Mouse (Mus musculus) heart, postnatal 0 days (tissue): ENCODE data around the gene Arhgap29. TPM values are rescaled to one million over a fixed set of nuclear protein-coding genes. Genes with fewer than 3 reads are reported as not detected.

ENCODE experiments used
- ATAC-seq: fragments of 200-750 bp; cut with Nextera tagmentation; 2 replicates; pipeline ENCODE4 v1.8.0; 2017; ENCODE audit warnings: low read depth, moderate number of reproducible peaks, moderate library complexity; ENCODE audit not compliant: insufficient read depth
- DNase-seq: peaks from one replicate; pipeline ENCODE4 v3.0.0-alpha.2; 2016; ENCODE audit warnings: low spot score
- H3K27ac ChIP-seq: fragments of 300-500 bp; sonication (generic); 2 replicates; pipeline ENCODE4 v1.5.1; 2014; ENCODE audit warnings: low read depth, mild to moderate bottlenecking
- H3K27me3 ChIP-seq: fragments of 300-500 bp; sonication (generic); 2 replicates; pipeline ENCODE4 v1.6.1; 2014; ENCODE audit warnings: low read length, mixed read lengths; ENCODE audit not compliant: control insufficient read depth, insufficient read depth
- H3K36me3 ChIP-seq: fragments of 300-500 bp; sonication (generic); replicated peaks from 2 replicates; pipeline ENCODE4 v1.6.1; 2014; ENCODE audit warnings: low read length, mixed read lengths; ENCODE audit not compliant: control insufficient read depth, insufficient read depth
- H3K4me1 ChIP-seq: fragments of 300-500 bp; sonication (generic); 2 replicates; pipeline ENCODE4 v1.6.1; 2014; ENCODE audit warnings: antibody characterized with exemption; ENCODE audit not compliant: control insufficient read depth, insufficient read depth
- H3K4me2 ChIP-seq: fragments of 300-500 bp; sonication (generic); 2 replicates; pipeline ENCODE4 v1.6.1; 2014; ENCODE audit warnings: low read depth, mild to moderate bottlenecking, low read length, moderate library complexity
- H3K4me3 ChIP-seq: fragments of 300-500 bp; sonication (generic); 2 replicates; pipeline ENCODE4 v1.5.1; 2014; ENCODE audit warnings: low read depth, low read length
- H3K9ac ChIP-seq: fragments of 300-500 bp; sonication (generic); replicated peaks from 2 replicates; pipeline ENCODE4 v1.6.1; 2014; ENCODE audit warnings: low read depth, low read length, mixed read lengths
- H3K9me3 ChIP-seq: fragments of 300-500 bp; sonication (generic); replicated peaks from 2 replicates; pipeline ENCODE4 v1.6.1; 2016; ENCODE audit warnings: low read length; ENCODE audit not compliant: control insufficient read depth
- CTCF ChIP-seq: IDR thresholded peaks from 2 replicates; pipeline ENCODE4 v1.5.1; 2016; ENCODE audit warnings: antibody characterized with exemption, control low read depth, low read depth
- EP300 ChIP-seq: IDR thresholded peaks from 2 replicates; pipeline ENCODE4 v1.6.1; 2016; ENCODE audit warnings: antibody characterized with exemption, low read depth
- WGBS: fragments of 180-500 bp; shearing (Covaris S2); extraction: QIAGEN DNeasy Blood & Tissue Kit; methylation state at CpG from one replicate; pipeline ENCODE4 v1.1.7; 2014; 5-methylcytosine and 5-hydroxymethylcytosine counted together
- polyA plus RNA-seq: library from polyadenylated mRNA; unstranded; fragments of >200 nt; fragmentation: Nextera tagmentation; extraction: Ambion mirVana; gene quantifications from 2 replicates; pipeline ENCODE4 v1.2.1, GENCODE M21; 2015
- total RNA-seq: library from RNA; depleted of rRNA; stranded (reverse); fragments of >200 nt; gene quantifications from 2 replicates; pipeline ENCODE4 v1.2.3, GENCODE M21; 2014; ENCODE audit warnings: low replicate concordance; rRNA removed

Arhgap29 gene
- total and polyA plus RNA-seq, 2 experiments from 2014 or later, result 29.5 to 80.9 TPM

DNA sequence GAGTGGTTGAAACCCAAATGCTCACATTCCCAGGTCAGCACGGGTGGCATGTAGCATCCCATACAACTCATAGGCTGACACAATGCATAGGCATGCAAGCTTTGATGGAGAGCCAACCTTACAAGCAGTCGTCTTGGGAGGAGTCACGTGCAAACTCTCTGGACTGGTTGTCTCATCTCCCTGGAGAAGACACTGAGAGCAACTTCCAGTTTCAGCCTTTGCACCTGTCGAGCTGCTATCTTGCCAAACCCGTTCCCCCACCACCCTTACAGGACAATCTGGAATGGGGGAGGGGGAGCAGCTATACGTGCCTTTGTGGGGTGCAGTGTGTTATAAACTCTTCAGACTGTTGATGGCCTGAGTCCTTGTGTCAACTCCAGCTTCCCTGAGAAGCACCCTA, 96.8 kb downstream of the Arhgap29 start:
- no peak overlapping the region for H3K4me3 ChIP-seq
- no peak overlapping the region for H3K9ac ChIP-seq
- no peak for TF ChIP-seq CTCF
- WGBS, result 50% methylated on average over 6 of the region's 6 CpGs
- no peaks in the 10 kb centered on the region for H3K27me3 ChIP-seq
- no peak for DNase-seq
- ATAC-seq, result no peak
- H3K4me1 ChIP-seq, result peaks cover 30% of the 10 kb centered on the region
- H3K36me3 ChIP-seq, result no peaks in the 10 kb centered on the region
- no peaks in the 10 kb centered on the region for H3K9me3 ChIP-seq
- H3K27ac ChIP-seq, result no peak overlapping the region
- no peak overlapping the region for H3K4me2 ChIP-seq

DNA sequence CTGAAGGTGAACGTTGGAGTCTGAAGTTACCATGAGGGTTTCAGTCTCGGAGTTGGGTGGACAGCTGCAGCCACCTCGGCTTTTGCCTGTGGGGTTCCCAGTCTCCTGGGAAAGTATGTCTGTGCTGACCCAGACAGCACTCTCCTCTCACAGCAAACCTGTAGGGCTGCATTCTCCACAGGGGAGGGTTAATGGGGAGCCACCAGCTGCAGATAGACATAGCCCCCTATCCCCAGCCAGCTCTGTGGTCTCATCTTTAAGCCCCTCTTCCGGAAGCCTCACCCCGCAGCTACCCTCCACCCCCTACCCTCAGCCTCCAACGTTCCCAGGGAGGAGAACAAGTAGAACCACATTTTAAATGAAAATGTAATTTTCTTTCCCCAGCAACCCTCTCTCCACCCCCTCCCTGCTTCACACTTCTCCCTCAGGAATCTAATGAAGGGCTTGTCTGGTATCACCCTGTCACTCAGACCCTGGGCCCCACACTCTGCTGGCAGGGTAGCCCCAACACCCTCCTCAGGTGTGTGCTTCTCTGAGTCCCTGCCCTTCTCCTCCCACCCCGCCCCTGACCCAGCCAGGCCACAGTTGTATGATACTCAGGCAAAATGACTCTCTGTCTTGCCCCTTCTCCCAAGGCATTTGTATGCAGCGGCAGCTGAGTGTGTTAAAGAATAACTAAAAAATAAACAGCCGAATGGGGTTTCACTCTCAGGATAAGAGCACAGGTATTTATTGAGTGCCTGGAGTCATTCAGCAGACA, 106.3 kb downstream of the Arhgap29 start:
- Histone ChIP-seq H3K9me3 (no peaks in the 10 kb centered on the region), H3K4me2 (no peak overlapping the region), H3K4me1 (no peaks in the 10 kb centered on the region), H3K27me3 (no peaks in the 10 kb centered on the region), H3K36me3 (no peaks in the 10 kb centered on the region), H3K9ac (no peak overlapping the region), H3K4me3 (no peak overlapping the region), H3K27ac (no peak overlapping the region)
- ATAC-seq (no peak), DNase-seq (no peak)
- no peak for TF ChIP-seq CTCF
- no peak for TF ChIP-seq EP300
- WGBS, result 61% methylated on average over 9 of the region's 9 CpGs

DNA sequence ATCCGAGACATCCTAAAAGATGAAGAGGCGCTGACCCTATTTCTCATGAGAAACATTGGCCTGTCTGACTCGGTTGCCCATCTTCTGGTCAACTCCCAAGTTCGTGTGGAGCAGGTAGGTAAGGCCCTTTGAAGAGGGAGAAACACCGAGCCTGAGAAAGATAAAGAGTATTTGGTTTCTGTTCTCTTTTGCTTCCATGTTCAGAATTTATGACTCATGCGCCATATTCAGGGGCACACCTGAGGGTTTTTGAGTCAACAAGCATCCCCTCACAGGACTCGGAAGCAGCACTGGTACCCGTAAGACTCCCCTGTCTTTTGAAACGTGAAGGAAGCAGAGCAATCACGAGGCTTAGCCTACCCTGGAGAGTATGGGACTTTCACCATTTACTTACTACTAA, 110.2 kb downstream of the Arhgap29 start:
- Histone ChIP-seq H3K27me3 (no peaks in the 10 kb centered on the region), H3K4me1 (peaks cover 15% of the 10 kb centered on the region), H3K9me3 (no peaks in the 10 kb centered on the region), H3K27ac (no peak overlapping the region), H3K9ac (no peak overlapping the region), H3K36me3 (no peaks in the 10 kb centered on the region), H3K4me3 (no peak overlapping the region), H3K4me2 (no peak overlapping the region)
- no peak for ATAC-seq
- DNase-seq, result no peak
- 86% methylated on average over 10 of the region's 10 CpGs for WGBS
- no peak for TF ChIP-seq EP300
- TF ChIP-seq CTCF, result no peak

DNA sequence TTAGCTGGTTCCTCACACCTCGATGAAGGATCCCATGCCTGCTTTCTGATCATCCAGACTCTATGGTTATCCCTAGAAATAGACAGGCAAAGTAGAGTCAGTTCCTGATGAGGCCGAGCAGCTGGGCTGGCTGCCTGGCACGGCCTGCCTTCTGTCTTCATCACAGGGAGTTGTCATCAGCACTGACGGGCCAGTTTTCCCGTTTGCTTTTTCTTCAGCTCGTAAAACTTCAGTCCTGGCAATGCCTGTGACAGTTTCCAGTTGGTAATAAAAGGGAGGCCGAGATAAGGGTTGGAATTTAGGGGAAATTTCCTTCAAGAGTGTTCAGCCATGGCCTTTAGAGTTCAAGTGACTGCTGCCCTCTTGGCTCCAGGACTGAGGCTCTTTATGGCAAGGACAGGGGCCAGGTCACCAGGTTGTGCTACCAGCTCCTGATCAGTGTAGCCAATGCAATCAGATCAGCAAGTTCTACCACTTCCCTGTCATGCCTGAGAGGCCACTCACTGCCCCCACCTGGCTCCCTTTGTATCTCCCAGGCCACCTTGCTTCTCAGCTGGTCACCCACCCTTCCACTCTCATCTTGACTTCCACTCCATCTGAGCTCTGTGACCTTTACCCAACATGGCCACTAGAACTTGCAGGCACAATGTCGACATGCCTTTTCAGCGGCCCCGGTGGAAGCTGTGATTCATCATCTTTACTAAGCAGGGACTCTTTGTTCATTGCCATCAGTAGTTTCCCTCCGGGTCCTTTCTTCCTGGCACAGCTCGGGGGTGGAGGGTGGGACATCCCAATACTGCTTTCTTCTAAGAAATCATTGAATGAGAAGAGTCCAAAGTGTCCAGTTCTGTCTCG, 112.4 kb downstream of the Arhgap29 start:
- Histone ChIP-seq H3K9ac (no peak overlapping the region), H3K27me3 (no peaks in the 10 kb centered on the region), H3K36me3 (no peaks in the 10 kb centered on the region), H3K27ac (peak overlapping the region; percentile 79), H3K4me1 (peaks cover 15% of the 10 kb centered on the region), H3K4me2 (no peak overlapping the region), H3K9me3 (no peaks in the 10 kb centered on the region), H3K4me3 (no peak overlapping the region)
- DNase-seq (peak; percentile 65), ATAC-seq (peak; percentile 83)
- 30% methylated on average over 13 of the region's 13 CpGs for WGBS
- TF ChIP-seq EP300 (peak; percentile 80), CTCF (no peak)

Other genes starting within 250 kb of the Arhgap29 start
- 5.2 and 10.8 TPM in 2 replicates for gene F3, start 229.0 kb upstream of the Arhgap29 start, total RNA-seq
- 13.7 and 14.6 TPM in 2 replicates for gene F3, start 229.0 kb upstream of the Arhgap29 start, polyA plus RNA-seq
- 32.0 and 43.5 TPM in 2 replicates for gene Abcd3, start 137.2 kb upstream of the Arhgap29 start, total RNA-seq
- 61.2 and 65.9 TPM in 2 replicates for gene Abcd3, start 137.2 kb upstream of the Arhgap29 start, polyA plus RNA-seq
- 20.9 and 21.9 TPM in 2 replicates for gene Abca4, start 91.9 kb downstream of the Arhgap29 start, total RNA-seq
- 4.9 and 5.7 TPM in 2 replicates for gene Abca4, start 91.9 kb downstream of the Arhgap29 start, polyA plus RNA-seq